Mouse (Mus musculus) lung, postnatal 0 days (tissue): Measurements from ENCODE around the gene Foxj1.

Experiments used
- CTCF ChIP-seq: IDR thresholded peaks from 2 replicates; pipeline ENCODE4 v1.5.1; 2016; ENCODE audit warnings: antibody characterized with exemption, mild to moderate bottlenecking
- EP300 ChIP-seq: IDR thresholded peaks from 2 replicates; pipeline ENCODE4 v1.6.1; 2016; ENCODE audit warnings: antibody characterized with exemption, mild to moderate bottlenecking, control low read depth

DNA sequence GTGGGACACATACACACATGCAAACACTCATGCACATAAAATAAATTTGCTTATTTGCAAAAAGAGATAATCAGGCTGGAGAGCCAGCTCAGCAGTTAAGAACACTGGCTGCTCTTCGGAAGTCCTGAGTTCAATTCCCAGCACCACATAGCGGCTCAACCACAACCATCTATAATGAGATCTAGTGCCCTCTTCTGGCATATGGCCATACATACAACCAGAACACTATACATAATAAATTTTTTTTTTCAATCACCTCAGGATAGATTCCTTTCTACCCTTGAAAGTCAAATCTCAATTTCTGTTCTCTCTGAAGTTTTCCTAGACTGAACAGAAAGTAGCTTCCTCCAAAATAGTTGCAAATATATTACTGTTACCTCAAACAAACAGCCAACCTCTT, 29.8 kb downstream of the Foxj1 start:
- no peak for TF ChIP-seq EP300
- 0 out of 2 replicates have a peak, but pooled peaks have one; percentile 6 for TF ChIP-seq CTCF
